Comparison of ENCODE assay signal across 8 mouse cellular contexts in the genomic region with DNA sequence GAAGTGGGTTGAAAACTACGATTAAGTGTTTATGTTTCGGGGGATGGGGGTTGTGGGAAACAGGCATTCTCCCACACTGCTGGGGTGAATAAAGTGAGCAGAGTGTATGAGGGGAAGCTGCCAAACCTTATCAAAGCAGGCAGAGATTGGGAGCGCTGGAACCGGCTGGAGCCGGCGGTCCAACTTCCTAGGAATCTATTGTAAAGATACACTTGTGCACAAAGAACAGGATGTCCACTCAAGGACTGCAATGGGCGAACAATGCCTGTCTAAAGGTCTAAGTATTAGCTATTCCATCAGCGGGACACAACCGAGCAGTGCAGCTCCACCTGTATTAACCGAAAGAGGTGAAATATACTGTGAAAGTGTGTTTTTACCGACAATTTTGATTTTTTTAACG. TPM values are rescaled to one million over a fixed set of nuclear protein-coding genes. Genes with fewer than 3 reads are reported as not detected.
DNase-seq lines count a peak whose midpoint lies in the region; ATAC-seq lines count a peak whose summit lies in the region.

No protein-coding gene starts in this region.

- H3K27me3 ChIP-seq in forebrain, embryonic 14.5 days (replicated peaks; ENCODE audit: control insufficient read depth, insufficient read depth, low read length), result no peaks in the 10 kb centered on the region
- H3K27me3 ChIP-seq in intestine, embryonic 16.5 days (replicated peaks; ENCODE audit: control insufficient read depth, insufficient read depth, low read length), result no peaks in the 10 kb centered on the region
- H3K27me3 ChIP-seq in midbrain, embryonic 14.5 days (ENCODE audit: control insufficient read depth, insufficient read depth, low read length), result no peaks in the 10 kb centered on the region

- H3K36me3 ChIP-seq in forebrain, embryonic 14.5 days (ENCODE audit: control insufficient read depth, insufficient read depth, low read length), result no peaks in the 10 kb centered on the region
- no peaks in the 10 kb centered on the region for H3K36me3 ChIP-seq in intestine, embryonic 16.5 days (ENCODE audit: control insufficient read depth, insufficient read depth, low read length)
- H3K36me3 ChIP-seq in midbrain, embryonic 14.5 days (ENCODE audit: control insufficient read depth, insufficient read depth, low read length), result no peaks in the 10 kb centered on the region

- DNase-seq in adrenal gland, postnatal 10 days, result peak; percentile 22
- DNase-seq in adrenal gland, postnatal 14 days, result no peak
- peak; percentile 38 for DNase-seq in forebrain, embryonic 14.5 days (ENCODE audit: low spot score)
- peak; percentile 33 for DNase-seq in midbrain, embryonic 14.5 days
- DNase-seq in urinary bladder, postnatal 4 days (ENCODE audit: low spot score in 2 of 2), result no peak
- no peak for DNase-seq in spleen, postnatal 10 days (ENCODE audit: low spot score in 2 of 2)
- no peak for DNase-seq in thymus, adult 18-20 months

- H3K9ac ChIP-seq in forebrain, embryonic 14.5 days (ENCODE audit: low read length), result peak overlapping the region; percentile 93; the same call in 1 of the 2 replicates
- H3K9ac ChIP-seq in intestine, embryonic 16.5 days (ENCODE audit: low read depth, low read length), result no peak overlapping the region
- H3K9ac ChIP-seq in midbrain, embryonic 14.5 days (replicated peaks; ENCODE audit: low read length), result peak overlapping the region; percentile 97; the same call in 1 of the 2 replicates

- peak overlapping the region; percentile 75 for H3K4me2 ChIP-seq in forebrain, embryonic 14.5 days (ENCODE audit: low read length)
- H3K4me2 ChIP-seq in intestine, embryonic 16.5 days (ENCODE audit: low read depth, low read length), result no peak overlapping the region
- peak overlapping the region; percentile 80 for H3K4me2 ChIP-seq in midbrain, embryonic 14.5 days (ENCODE audit: low read length)

- peaks cover 21% of the 10 kb centered on the region for H3K4me1 ChIP-seq in forebrain, embryonic 14.5 days (ENCODE audit: control insufficient read depth, insufficient read depth, low read length)
- H3K4me1 ChIP-seq in intestine, embryonic 16.5 days (ENCODE audit: control insufficient read depth, insufficient read depth, low read length), result peaks cover 12% of the 10 kb centered on the region
- H3K4me1 ChIP-seq in midbrain, embryonic 14.5 days (ENCODE audit: control insufficient read depth, insufficient read depth, low read length), result peaks cover 29% of the 10 kb centered on the region

- peak overlapping the region; percentile 82 for H3K4me3 ChIP-seq in forebrain, embryonic 14.5 days (ENCODE audit: low read depth, low read length)
- H3K4me3 ChIP-seq in intestine, embryonic 16.5 days (ENCODE audit: low read length), result no peak overlapping the region
- H3K4me3 ChIP-seq in midbrain, embryonic 14.5 days (replicated peaks; ENCODE audit: low read depth, low read length), result peak overlapping the region; percentile 82

- H3K27ac ChIP-seq in forebrain, embryonic 14.5 days (ENCODE audit: low read depth, low read length), result no peak overlapping the region
- peak overlapping the region; percentile 61; the same call in 1 of the 2 replicates for H3K27ac ChIP-seq in intestine, embryonic 16.5 days (ENCODE audit: low read length)
- H3K27ac ChIP-seq in midbrain, embryonic 14.5 days (replicated peaks; ENCODE audit: low read depth, low read length), result peak overlapping the region; percentile 100; the same call in 1 of the 2 replicates

- no peak for ATAC-seq in forebrain, embryonic 14.5 days
- no peak for ATAC-seq in intestine, embryonic 16.5 days
- no peak for ATAC-seq in midbrain, embryonic 14.5 days (ENCODE audit: low FRiP score, low TSS enrichment)

- WGBS in forebrain, embryonic 14.5 days, result 41% methylated on average over 12 of the region's 12 CpGs
- 56% methylated on average over 12 of the region's 12 CpGs for WGBS in intestine, embryonic 16.5 days
- WGBS in midbrain, embryonic 14.5 days, result 44% methylated on average over 12 of the region's 12 CpGs

- no peaks in the 10 kb centered on the region for H3K9me3 ChIP-seq in forebrain, embryonic 14.5 days (replicated peaks; ENCODE audit: control insufficient read depth, low read length)
- no peaks in the 10 kb centered on the region for H3K9me3 ChIP-seq in intestine, embryonic 16.5 days (ENCODE audit: control insufficient read depth, low read length)
- H3K9me3 ChIP-seq in midbrain, embryonic 14.5 days (ENCODE audit: control insufficient read depth, low read length), result no peaks in the 10 kb centered on the region

RNA-seq across cellular contexts. Expression of gene Bcar3, which starts 2.1 kb away (rescaled TPM):
- total RNA-seq in adrenal gland, postnatal 10 days (2021), result 10 to 100 TPM; 42.4 to 43.9 TPM
- total RNA-seq in adrenal gland, postnatal 14 days (2021), result 51.4 and 55.5 TPM in 2 replicates
- 4.2 and 6.8 TPM in 2 replicates for polyA plus RNA-seq in forebrain, embryonic 14.5 days (2014; fragmentation: Nextera tagmentation; extraction: Ambion mirVana)
- polyA plus RNA-seq in intestine, embryonic 16.5 days (2015; fragmentation: Nextera tagmentation; extraction: Ambion mirVana), result 23.7 and 27.2 TPM in 2 replicates
- polyA plus RNA-seq in midbrain, embryonic 14.5 days (2014; fragmentation: Nextera tagmentation; extraction: Ambion mirVana), result 6.3 and 6.4 TPM in 2 replicates

RNA-seq across cellular contexts. Expression of gene Dnttip2, which starts 17.6 kb away (rescaled TPM):
- total RNA-seq in adrenal gland, postnatal 10 days (2021), result 10 to 100 TPM; 40.0 to 45.0 TPM
- 42.9 and 44.7 TPM in 2 replicates for total RNA-seq in adrenal gland, postnatal 14 days (2021)
- 60.5 and 61.0 TPM in 2 replicates for polyA plus RNA-seq in forebrain, embryonic 14.5 days (2014; fragmentation: Nextera tagmentation; extraction: Ambion mirVana)
- 62.6 and 69.2 TPM in 2 replicates for polyA plus RNA-seq in intestine, embryonic 16.5 days (2015; fragmentation: Nextera tagmentation; extraction: Ambion mirVana)
- polyA plus RNA-seq in midbrain, embryonic 14.5 days (2014; fragmentation: Nextera tagmentation; extraction: Ambion mirVana), result 48.5 and 57.6 TPM in 2 replicates

RNA-seq across cellular contexts. Expression of gene Gclm, which starts 46.5 kb away (rescaled TPM):
- total RNA-seq in adrenal gland, postnatal 10 days (2021), result 100 to 1,000 TPM in 1 of 2 experiments, 10 to 100 TPM in 1; 89.2 to 102 TPM
- 60.8 and 92.3 TPM in 2 replicates for total RNA-seq in adrenal gland, postnatal 14 days (2021)
- polyA plus RNA-seq in forebrain, embryonic 14.5 days (2014; fragmentation: Nextera tagmentation; extraction: Ambion mirVana), result 34.7 and 36.7 TPM in 2 replicates
- 84.7 and 122 TPM in 2 replicates for polyA plus RNA-seq in intestine, embryonic 16.5 days (2015; fragmentation: Nextera tagmentation; extraction: Ambion mirVana)
- polyA plus RNA-seq in midbrain, embryonic 14.5 days (2014; fragmentation: Nextera tagmentation; extraction: Ambion mirVana), result 42.5 and 54.5 TPM in 2 replicates

Comparison
In these comparisons a context has a peak if more than half of its experiments do, and no peak if none do; other contexts are left out.
1. DNase-seq: peak in adrenal gland, postnatal 10 days (single experiment), forebrain, embryonic 14.5 days (single experiment) and midbrain, embryonic 14.5 days (single experiment); none in adrenal gland, postnatal 14 days (single experiment), urinary bladder, postnatal 4 days (0 of 2), spleen, postnatal 10 days (0 of 2) and thymus, adult 18-20 months (0 of 2).